Mouse (Mus musculus) C2C12 (cell line): Measurements from ENCODE around the gene Zfp473. TPM values are rescaled to one million over a fixed set of nuclear protein-coding genes. Genes with fewer than 3 reads are reported as not detected.
"Not testable (repeated sequence)": the region's sequence is repeated elsewhere in the genome, so short reads cannot be mapped to it uniquely, and the experiment has no call there.

ENCODE experiments used
- H3K27me3 ChIP-seq: one replicate; pipeline ENCODE4 v1.6.1; 2011; ENCODE audit not compliant: control insufficient read depth, insufficient read depth, insufficient read length
- H3K36me3 ChIP-seq: one replicate; pipeline ENCODE4 v1.6.1; 2011; ENCODE audit not compliant: control insufficient read depth, insufficient read depth
- H3K4me3 ChIP-seq: one replicate; pipeline ENCODE4 v1.5.1; 2011; ENCODE audit warnings: mild to moderate bottlenecking, control low read depth; ENCODE audit not compliant: poor library complexity, insufficient read depth, severe bottlenecking
- H3K79me2 ChIP-seq: one replicate; pipeline ENCODE4 v1.6.1; 2011; ENCODE audit not compliant: control insufficient read depth, insufficient read depth
- H3K79me3 ChIP-seq: one replicate; pipeline ENCODE4 v1.6.1; 2011; ENCODE audit warnings: low read depth, control low read depth
- H3ac ChIP-seq: one replicate; pipeline ENCODE3; 2011; ENCODE audit warnings: low read depth; ENCODE audit not compliant: control insufficient read depth, insufficient read length
- CEBPB ChIP-seq: IDR thresholded peaks from one replicate; pipeline ENCODE4 v1.6.1; 2011; ENCODE audit warnings: low read depth, mild to moderate bottlenecking, control low read depth, moderate library complexity
- CTCF ChIP-seq: IDR thresholded peaks from one replicate; pipeline ENCODE4 v1.5.1; 2011; ENCODE audit not compliant: control insufficient read depth, insufficient read depth, insufficient read length
- FOSL1 ChIP-seq: IDR thresholded peaks from one replicate; pipeline ENCODE4 v1.8.0; 2011; ENCODE audit warnings: mild to moderate bottlenecking, low read length; ENCODE audit not compliant: poor library complexity, insufficient read depth, severe bottlenecking
- MAX ChIP-seq: IDR thresholded peaks from one replicate; pipeline ENCODE4 v1.6.1; 2011; ENCODE audit warnings: mild to moderate bottlenecking, control low read depth
- MYOD1 ChIP-seq: IDR thresholded peaks from one replicate; pipeline ENCODE4 v1.6.1; 2011; ENCODE audit warnings: low read depth; ENCODE audit not compliant: control insufficient read depth, insufficient read length
- MYOG ChIP-seq: IDR thresholded peaks from one replicate; pipeline ENCODE4 v1.6.1; 2011; ENCODE audit not compliant: control insufficient read depth, insufficient read length; ENCODE audit errors: extremely low read depth
- USF1 ChIP-seq: IDR thresholded peaks from one replicate; pipeline ENCODE4 v1.6.1; 2011; ENCODE audit warnings: low read depth, mild to moderate bottlenecking, control low read depth, moderate library complexity
- long read RNA-seq, 2 experiments: library from polyadenylated mRNA; unstranded; transcript quantifications; one replicate each; pipeline ENCODE4 v2.0.0; 2019 to 2020
- polyA plus RNA-seq: library from polyadenylated mRNA; unstranded; fragments of >200 nt; fragmentation: generic; extraction: Trizol; gene quantifications from one replicate; pipeline ENCODE4 v1.2.1, GENCODE M21; 2012; ENCODE audit warnings: missing spikeins

Zfp473 gene
- 0.29 TPM for polyA plus RNA-seq
- long read RNA-seq, experiment 1: 0 reads
- long read RNA-seq, experiment 2, partial matches to known transcripts: 0 of 6 reads
- long read RNA-seq, experiment 2, other reads (novel, unspliced or antisense): 1 of 6 reads

GRCm38 (mm10) chr7:44750950-44751349 is at the start of gene Zfp473:
Gene Zfp473 (minus strand): TSS chr7:44751050.
- H3K36me3 ChIP-seq: peaks cover 36% of the 10 kb centered on the region
- not testable (repeated sequence) for H3ac ChIP-seq, H3K79me2 ChIP-seq, H3K4me3 ChIP-seq, H3K27me3 ChIP-seq, H3K79me3 ChIP-seq

DNA sequence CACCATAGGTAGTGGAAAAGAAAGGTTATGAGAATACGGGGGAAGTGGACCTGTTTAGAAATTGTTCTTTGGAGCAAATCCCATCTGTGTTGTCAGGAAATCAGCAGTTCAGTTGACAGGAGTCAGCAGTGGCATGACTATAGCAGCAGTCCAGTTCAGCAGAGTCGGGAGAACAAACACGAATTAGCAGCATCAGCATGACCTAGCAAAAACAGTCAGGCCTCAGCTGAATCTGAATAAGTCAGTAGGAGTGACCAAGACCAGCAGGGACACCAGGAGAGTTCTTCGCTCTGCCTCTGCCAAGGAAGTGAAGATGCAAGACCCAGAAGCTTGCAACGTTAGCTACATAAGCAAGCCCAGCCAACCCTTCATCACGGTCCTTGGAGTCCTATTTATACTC is 41.9 kb upstream of the Zfp473 start:
- H3ac ChIP-seq: no peak overlapping the region
- no peak overlapping the region for H3K4me3 ChIP-seq
- H3K27me3 ChIP-seq: peaks cover 45% of the 10 kb centered on the region
- no peaks in the 10 kb centered on the region for H3K36me3 ChIP-seq
- no peaks in the 10 kb centered on the region for H3K79me3 ChIP-seq
- no peaks in the 10 kb centered on the region for H3K79me2 ChIP-seq
- no peak for TF ChIP-seq MAX
- TF ChIP-seq MYOG: no peak
- TF ChIP-seq USF1: no peak
- TF ChIP-seq CEBPB: no peak
- TF ChIP-seq FOSL1: no peak
- TF ChIP-seq MYOD1: no peak
- no peak for TF ChIP-seq CTCF

DNA sequence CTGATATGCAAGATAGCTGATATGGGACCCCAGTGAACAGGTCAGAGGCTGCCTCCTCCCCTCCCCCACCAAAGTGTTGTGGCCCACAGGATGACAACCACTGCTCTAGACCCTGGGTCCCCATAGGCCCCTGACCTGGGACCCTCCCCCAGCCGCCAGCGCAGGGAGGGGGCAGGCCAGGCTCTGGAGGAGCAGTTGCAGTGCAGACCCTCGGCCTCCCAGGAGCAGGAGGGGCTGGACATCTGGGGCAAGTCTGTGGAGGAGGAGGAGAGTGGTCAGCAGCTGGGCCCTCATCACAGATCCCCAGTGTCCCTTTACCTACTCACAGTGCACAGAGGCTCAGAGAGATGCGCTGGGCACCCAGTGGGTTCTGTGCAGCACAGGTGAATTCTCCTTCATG is 39.2 kb upstream of the Zfp473 start:
- H3K4me3 ChIP-seq: no peak overlapping the region
- no peak overlapping the region for H3ac ChIP-seq
- peaks cover 54% of the 10 kb centered on the region for H3K27me3 ChIP-seq
- no peaks in the 10 kb centered on the region for H3K79me3 ChIP-seq
- H3K79me2 ChIP-seq: no peaks in the 10 kb centered on the region
- TF ChIP-seq FOSL1: no peak
- TF ChIP-seq CEBPB: no peak
- H3K36me3 ChIP-seq: no peaks in the 10 kb centered on the region

- no peak overlapping the region for H3K4me3 ChIP-seq
- H3K79me3 ChIP-seq: no peaks in the 10 kb centered on the region
- H3ac ChIP-seq: no peak overlapping the region
- no peaks in the 10 kb centered on the region for H3K36me3 ChIP-seq
- peaks cover 50% of the 10 kb centered on the region for H3K27me3 ChIP-seq
- TF ChIP-seq CTCF (no peak), FOSL1 (no peak), MAX (no peak), MYOG (no peak), MYOD1 (no peak), USF1 (no peak), CEBPB (no peak)
- no peaks in the 10 kb centered on the region for H3K79me2 ChIP-seq
Measured at GRCm38 (mm10) chr7:44789531-44789930, 38.7 kb upstream of the Zfp473 start.

GRCm38 (mm10) chr7:44780101-44780500 is 29.3 kb upstream of the Zfp473 start:
- H3K79me3 ChIP-seq: no peaks in the 10 kb centered on the region
- H3K27me3 ChIP-seq: peaks cover under 1% of the 10 kb centered on the region
- no peak overlapping the region for H3K4me3 ChIP-seq
- TF ChIP-seq USF1: no peak
- H3K79me2 ChIP-seq: no peaks in the 10 kb centered on the region
- H3K36me3 ChIP-seq: no peaks in the 10 kb centered on the region
- H3ac ChIP-seq: no peak overlapping the region

DNA sequence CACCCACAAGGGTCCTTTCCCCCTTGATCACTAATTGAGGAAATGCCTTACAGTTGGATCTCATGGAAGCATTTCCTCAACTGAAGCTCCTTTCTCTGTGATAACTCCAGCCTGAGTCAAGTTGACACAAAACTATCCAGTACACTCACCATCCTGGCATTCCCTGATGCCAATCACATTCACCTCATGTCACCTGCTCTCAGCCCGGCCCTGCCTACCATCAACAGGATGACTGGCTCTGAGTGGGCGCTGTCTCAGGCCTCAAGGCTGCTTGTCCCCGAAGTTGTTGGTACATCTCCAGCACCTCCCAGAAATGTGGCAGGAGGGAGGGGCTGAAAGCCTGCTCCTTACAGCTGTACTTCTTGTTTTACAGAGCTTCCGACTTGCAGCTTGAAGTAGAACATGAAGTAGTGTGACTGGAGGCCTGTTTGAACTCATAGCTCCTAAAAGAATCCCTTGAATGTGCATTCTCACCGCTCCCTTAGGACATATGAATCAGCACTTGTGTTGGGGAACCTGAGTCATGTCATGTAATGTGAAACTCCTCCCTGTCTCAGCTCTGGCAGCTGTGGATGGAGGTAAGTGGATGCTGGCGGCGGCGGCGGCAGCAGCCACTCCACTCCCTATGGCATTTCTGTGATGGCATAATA is 26.1 kb upstream of the Zfp473 start:
- H3K36me3 ChIP-seq: peaks cover 4% of the 10 kb centered on the region
- no peak overlapping the region for H3ac ChIP-seq

More for the DNA sequence above, 26.1 kb upstream of the Zfp473 start:
- no peaks in the 10 kb centered on the region for H3K79me3 ChIP-seq
- no peak overlapping the region for H3K4me3 ChIP-seq
- no peaks in the 10 kb centered on the region for H3K79me2 ChIP-seq
- TF ChIP-seq MYOD1 (peak; percentile 16), MYOG (no peak), FOSL1 (peak; percentile 25)
- no peaks in the 10 kb centered on the region for H3K27me3 ChIP-seq
